Mouse (Mus musculus) forebrain, embryonic 15.5 days (tissue): Measurements from ENCODE around the gene Acat2. TPM values are rescaled to one million over a fixed set of nuclear protein-coding genes. Genes with fewer than 3 reads are reported as not detected.
"Not testable (repeated sequence)": the region's sequence is repeated elsewhere in the genome, so short reads cannot be mapped to it uniquely, and the experiment has no call there.

Experiments used
- ATAC-seq: fragments of 200-750 bp; cut with Nextera tagmentation; replicated peaks from 2 replicates; pipeline ENCODE4 v1.8.0; 2017; ENCODE audit warnings: mild to moderate bottlenecking, moderate TSS enrichment, moderate library complexity
- H3K27ac ChIP-seq: fragments of 300-500 bp; sonication (generic); replicated peaks from 2 replicates; pipeline ENCODE4 v1.5.1; 2015; ENCODE audit warnings: mild to moderate bottlenecking, inconsistent platforms
- H3K27me3 ChIP-seq: fragments of 300-500 bp; sonication (generic); 2 replicates; pipeline ENCODE4 v1.6.1; 2015; ENCODE audit warnings: inconsistent platforms
- H3K36me3 ChIP-seq: fragments of 300-500 bp; sonication (generic); 2 replicates; pipeline ENCODE4 v1.6.1; 2015; ENCODE audit warnings: mild to moderate bottlenecking, inconsistent platforms
- H3K4me1 ChIP-seq: fragments of 300-500 bp; sonication (generic); 2 replicates; pipeline ENCODE4 v1.6.1; 2015; ENCODE audit warnings: inconsistent platforms
- H3K4me2 ChIP-seq: fragments of 300-500 bp; sonication (generic); replicated peaks from 2 replicates; pipeline ENCODE4 v1.6.1; 2015; ENCODE audit warnings: mild to moderate bottlenecking, inconsistent platforms
- H3K4me3 ChIP-seq: fragments of 300-500 bp; sonication (generic); 2 replicates; pipeline ENCODE4 v1.5.1; 2015; ENCODE audit warnings: mild to moderate bottlenecking, inconsistent platforms
- H3K9ac ChIP-seq: fragments of 300-500 bp; sonication (generic); replicated peaks from 2 replicates; pipeline ENCODE4 v1.6.1; 2015; ENCODE audit warnings: mild to moderate bottlenecking, inconsistent platforms
- H3K9me3 ChIP-seq: fragments of 300-500 bp; sonication (generic); 2 replicates; pipeline ENCODE4 v1.6.1; 2016; ENCODE audit warnings: inconsistent platforms
- WGBS: fragments of 180-500 bp; shearing (Covaris S2); methylation state at CpG from one replicate; pipeline ENCODE4 v1.1.7; 2015; ENCODE audit warnings: mixed read lengths; 5-methylcytosine and 5-hydroxymethylcytosine counted together
- polyA plus RNA-seq: library from polyadenylated mRNA; unstranded; fragments of >200 nt; fragmentation: Nextera tagmentation; extraction: Ambion mirVana; gene quantifications from 2 replicates; pipeline ENCODE4 v1.2.1, GENCODE M21; 2015

The Acat2 gene
- polyA plus RNA-seq, 1 experiment from 2014 or later, result 323 TPM

GRCm38 (mm10) chr17:12992470-12992991, 32.0 kb upstream of the Acat2 start:
- H3K27me3 ChIP-seq, result no peaks in the 10 kb centered on the region
- H3K4me2 ChIP-seq, result peak overlapping the region; percentile 76
- no peaks in the 10 kb centered on the region for H3K9me3 ChIP-seq
- H3K9ac ChIP-seq, result peak overlapping the region; percentile 100
- H3K4me1 ChIP-seq, result peaks cover 29% of the 10 kb centered on the region
- ATAC-seq, result peak; percentile 89
- 0 out of 2 replicates have a peak, but pooled peaks cover 5% of the 10 kb centered on the region for H3K36me3 ChIP-seq
- peak overlapping the region; percentile 99 for H3K4me3 ChIP-seq
- under 1% methylated on average over 51 of the region's 51 CpGs for WGBS
- peak overlapping the region; percentile 100 for H3K27ac ChIP-seq

- ATAC-seq, result peak; percentile 91
- WGBS, result under 1% methylated on average over 76 of the region's 84 CpGs
- no peaks in the 10 kb centered on the region for H3K9me3 ChIP-seq
- peak overlapping the region; percentile 99 for H3K4me3 ChIP-seq
- H3K27me3 ChIP-seq, result no peaks in the 10 kb centered on the region
- 0 out of 2 replicates have a peak, but pooled peaks cover 5% of the 10 kb centered on the region for H3K36me3 ChIP-seq
- peak overlapping the region; percentile 76 for H3K4me2 ChIP-seq
- H3K27ac ChIP-seq, result peak overlapping the region; percentile 100
- peaks cover 29% of the 10 kb centered on the region for H3K4me1 ChIP-seq
- peak overlapping the region; percentile 100 for H3K9ac ChIP-seq
Observed at GRCm38 (mm10) chr17:12991635-12992358, 31.2 kb upstream of the Acat2 start.

GRCm38 (mm10) chr17:12991194-12991634, 30.7 kb upstream of the Acat2 start:
- ATAC-seq, result no peak
- H3K27ac ChIP-seq, result peak overlapping the region; percentile 100
- no peaks in the 10 kb centered on the region for H3K9me3 ChIP-seq
- peak overlapping the region; percentile 100 for H3K9ac ChIP-seq
- peak overlapping the region; percentile 99 for H3K4me3 ChIP-seq
- H3K36me3 ChIP-seq, result 0 out of 2 replicates have a peak, but pooled peaks cover 5% of the 10 kb centered on the region
- H3K27me3 ChIP-seq, result no peaks in the 10 kb centered on the region
- peaks cover 29% of the 10 kb centered on the region for H3K4me1 ChIP-seq
- 2% methylated on average over 12 of the region's 12 CpGs for WGBS
- peak overlapping the region; percentile 75 for H3K4me2 ChIP-seq

GRCm38 (mm10) chr17:12990567-12991145, 30.1 kb upstream of the Acat2 start:
- no peaks in the 10 kb centered on the region for H3K9me3 ChIP-seq
- H3K36me3 ChIP-seq, result 0 out of 2 replicates have a peak, but pooled peaks cover 6% of the 10 kb centered on the region
- peaks cover 29% of the 10 kb centered on the region for H3K4me1 ChIP-seq
- H3K4me3 ChIP-seq, result peak overlapping the region; percentile 99
- H3K4me2 ChIP-seq, result peak overlapping the region; percentile 75
- 60% methylated on average over 8 of the region's 8 CpGs for WGBS
- ATAC-seq, result no peak
- H3K27ac ChIP-seq, result peak overlapping the region; percentile 100
- H3K27me3 ChIP-seq, result no peaks in the 10 kb centered on the region
- H3K9ac ChIP-seq, result peak overlapping the region; percentile 100

- H3K9me3 ChIP-seq, H3K4me3 ChIP-seq, H3K4me2 ChIP-seq, ATAC-seq, H3K27me3 ChIP-seq, H3K9ac ChIP-seq, H3K27ac ChIP-seq: not testable (repeated sequence)
- 96% methylated on average over 8 of the region's 8 CpGs for WGBS
- H3K4me1 ChIP-seq, result peaks cover 25% of the 10 kb centered on the region
- H3K36me3 ChIP-seq, result peaks cover 23% of the 10 kb centered on the region
Observed at GRCm38 (mm10) chr17:12988096-12988495, 27.5 kb upstream of the Acat2 start.

GRCm38 (mm10) chr17:12983988-12984387, 23.4 kb upstream of the Acat2 start:
- 85% methylated on average over 2 of the region's 2 CpGs for WGBS

DNA sequence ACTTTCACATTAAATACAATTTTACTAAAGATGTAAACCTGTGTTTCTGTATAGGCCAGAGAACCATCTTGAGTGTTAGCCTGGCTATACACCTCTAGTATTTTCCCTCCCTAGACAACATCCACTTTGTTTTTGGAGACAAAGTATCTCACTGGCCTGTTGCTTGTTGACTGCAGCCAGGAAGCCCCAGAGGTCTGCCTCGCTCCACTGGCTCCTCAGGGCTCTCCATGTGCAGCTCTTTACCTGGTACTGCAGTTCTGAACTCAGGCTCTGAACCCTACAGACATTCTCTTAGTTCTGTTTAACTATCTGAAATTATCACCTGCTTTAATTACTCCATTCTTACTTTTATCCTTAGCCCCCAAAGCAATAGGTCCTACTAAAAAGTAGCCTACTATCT, 18.0 kb upstream of the Acat2 start:
- Histone ChIP-seq H3K27ac (no peak overlapping the region), H3K9me3 (no peaks in the 10 kb centered on the region), H3K4me3 (no peak overlapping the region), H3K27me3 (no peaks in the 10 kb centered on the region), H3K36me3 (peaks cover 65% of the 10 kb centered on the region), H3K4me2 (no peak overlapping the region), H3K9ac (no peak overlapping the region), H3K4me1 (no peaks in the 10 kb centered on the region)
- 95% methylated on average over 1 of the region's 1 CpGs for WGBS
- no peak for ATAC-seq

More at GRCm38 (mm10) chr17:12983988-12984387, 23.4 kb upstream of the Acat2 start:
- H3K9ac ChIP-seq, result no peak overlapping the region
- no peak for ATAC-seq
- H3K4me2 ChIP-seq, result no peak overlapping the region
- H3K36me3 ChIP-seq, result peaks cover 54% of the 10 kb centered on the region
- peaks cover 6% of the 10 kb centered on the region for H3K4me1 ChIP-seq
- H3K27me3 ChIP-seq, result no peaks in the 10 kb centered on the region
- H3K27ac ChIP-seq, result no peak overlapping the region
- H3K9me3 ChIP-seq, result no peaks in the 10 kb centered on the region
- no peak overlapping the region for H3K4me3 ChIP-seq

DNA sequence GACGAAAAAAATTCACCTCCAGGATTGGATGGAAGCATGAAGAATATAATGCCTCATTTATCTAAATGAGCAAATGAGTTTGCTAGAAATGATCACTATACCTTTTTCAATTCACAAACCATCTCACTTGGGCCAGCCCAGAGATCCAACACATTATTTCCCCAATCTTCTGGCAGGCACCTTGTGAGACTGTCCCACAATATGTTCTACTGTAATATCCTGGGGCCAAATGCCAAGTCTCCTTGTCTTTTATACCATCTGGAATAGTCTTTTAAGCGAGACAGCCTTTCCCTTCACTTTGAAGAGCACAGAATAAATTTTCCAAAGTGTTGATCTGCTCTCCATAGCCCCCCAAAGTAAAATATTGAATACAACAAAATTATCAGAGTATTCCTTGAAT, 13.3 kb upstream of the Acat2 start:
- Histone ChIP-seq H3K27ac (no peak overlapping the region), H3K4me3 (no peak overlapping the region), H3K4me1 (no peaks in the 10 kb centered on the region), H3K9me3 (no peaks in the 10 kb centered on the region), H3K27me3 (no peaks in the 10 kb centered on the region), H3K4me2 (no peak overlapping the region), H3K9ac (no peak overlapping the region), H3K36me3 (peaks cover 50% of the 10 kb centered on the region)
- ATAC-seq, result no peak
- 70% methylated on average over 2 of the region's 2 CpGs for WGBS

DNA sequence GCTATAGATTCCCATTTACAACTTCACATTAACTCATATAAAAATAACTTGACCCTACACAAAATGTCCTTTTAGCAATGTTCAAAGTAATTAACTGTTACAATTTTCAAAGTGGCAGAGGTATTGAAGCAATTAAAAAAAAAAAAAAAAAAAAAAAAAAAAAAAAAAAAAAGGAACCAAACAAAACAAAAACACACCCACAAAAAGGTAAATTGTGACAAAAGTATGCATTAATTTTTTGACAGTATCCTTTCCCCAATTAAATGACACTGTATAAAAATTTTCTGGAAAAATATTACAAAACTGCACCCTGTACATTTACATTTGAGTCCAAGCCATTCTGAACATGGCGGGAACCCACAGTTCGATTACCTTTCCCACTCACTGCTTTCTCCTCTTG, 6.6 kb upstream of the Acat2 start:
- Histone ChIP-seq H3K9me3 (no peaks in the 10 kb centered on the region), H3K4me2 (no peak overlapping the region), H3K4me3 (no peak overlapping the region), H3K27me3 (no peaks in the 10 kb centered on the region), H3K27ac (no peak overlapping the region), H3K4me1 (no peaks in the 10 kb centered on the region), H3K9ac (no peak overlapping the region), H3K36me3 (peaks cover 44% of the 10 kb centered on the region)
- no peak for ATAC-seq
- 88% methylated on average over 2 of the region's 2 CpGs for WGBS

DNA sequence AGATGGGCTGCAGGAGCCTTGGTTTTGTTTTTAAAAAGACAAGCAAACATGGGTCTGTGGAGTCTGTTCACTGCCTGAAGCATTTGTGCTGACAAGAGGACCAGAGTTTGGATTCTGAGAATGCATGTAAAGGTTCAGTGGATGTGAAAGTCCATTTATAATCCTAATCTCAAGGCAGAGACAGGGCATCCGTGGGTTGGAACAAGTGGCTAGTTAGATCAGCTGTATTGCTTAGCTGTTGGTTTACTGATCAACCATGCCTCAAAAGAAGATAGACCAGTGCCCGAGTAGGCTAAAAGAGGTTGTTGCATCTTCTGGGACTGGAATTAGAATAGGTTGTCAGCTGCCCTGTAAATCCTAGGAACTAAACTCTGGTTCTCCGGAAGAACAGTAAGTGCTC, 2.9 kb upstream of the Acat2 start:
- Histone ChIP-seq H3K4me3 (no peak overlapping the region), H3K9me3 (no peaks in the 10 kb centered on the region), H3K9ac (no peak overlapping the region), H3K4me1 (peaks cover 15% of the 10 kb centered on the region), H3K27ac (no peak overlapping the region), H3K36me3 (peaks cover 30% of the 10 kb centered on the region), H3K4me2 (no peak overlapping the region), H3K27me3 (no peaks in the 10 kb centered on the region)
- ATAC-seq, result no peak
- WGBS, result 89% methylated on average over 3 of the region's 3 CpGs

DNA sequence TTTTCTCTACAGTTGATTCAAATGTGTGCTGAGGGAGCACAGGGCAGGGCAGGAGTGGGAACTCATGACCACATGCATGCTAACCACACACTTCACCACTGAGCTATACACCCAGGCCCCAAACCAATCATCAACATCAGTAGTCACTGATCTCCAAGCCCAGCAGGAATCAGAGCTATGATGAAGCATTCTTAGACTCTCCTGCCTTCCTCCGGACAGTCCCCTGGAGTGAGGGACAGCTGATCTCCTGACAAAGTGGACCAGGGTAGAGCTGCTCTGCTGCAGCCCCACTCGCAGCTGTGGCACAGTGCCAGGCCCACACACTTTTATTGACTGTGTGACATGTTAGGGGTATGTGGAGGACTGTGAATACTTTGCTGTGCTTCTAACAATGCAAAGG, 1.2 kb downstream of the Acat2 start:
- not testable (repeated sequence) for H3K9ac ChIP-seq, H3K27me3 ChIP-seq, H3K27ac ChIP-seq, H3K9me3 ChIP-seq, ATAC-seq
- Histone ChIP-seq H3K4me2 (peak overlapping the region; percentile 43), H3K36me3 (peaks cover 14% of the 10 kb centered on the region), H3K4me3 (peak overlapping the region; percentile 33), H3K4me1 (peaks cover 19% of the 10 kb centered on the region)
- WGBS, result 10% methylated on average over 2 of the region's 2 CpGs

GRCm38 (mm10) chr17:12956664-12957063, 3.9 kb downstream of the Acat2 start:
- Histone ChIP-seq H3K27me3 (no peaks in the 10 kb centered on the region), H3K4me1 (peaks cover 19% of the 10 kb centered on the region), H3K4me3 (no peak overlapping the region), H3K4me2 (no peak overlapping the region), H3K9me3 (no peaks in the 10 kb centered on the region), H3K36me3 (peaks cover 27% of the 10 kb centered on the region), H3K9ac (no peak overlapping the region), H3K27ac (no peak overlapping the region)
- WGBS, result 87% methylated on average over 8 of the region's 8 CpGs
- ATAC-seq, result no peak
